Mouse (Mus musculus): Measurements from ENCODE around the gene Tbc1d20. TPM values are rescaled to one million over a fixed set of nuclear protein-coding genes. Genes with fewer than 3 reads are reported as not detected.
"Not testable (repeated sequence)": the region's sequence is repeated elsewhere in the genome, so short reads cannot be mapped to it uniquely, and the experiment has no call there.

Gene Tbc1d20
- polyA plus RNA-seq, 1 experiment, result 271 TPM

DNA sequence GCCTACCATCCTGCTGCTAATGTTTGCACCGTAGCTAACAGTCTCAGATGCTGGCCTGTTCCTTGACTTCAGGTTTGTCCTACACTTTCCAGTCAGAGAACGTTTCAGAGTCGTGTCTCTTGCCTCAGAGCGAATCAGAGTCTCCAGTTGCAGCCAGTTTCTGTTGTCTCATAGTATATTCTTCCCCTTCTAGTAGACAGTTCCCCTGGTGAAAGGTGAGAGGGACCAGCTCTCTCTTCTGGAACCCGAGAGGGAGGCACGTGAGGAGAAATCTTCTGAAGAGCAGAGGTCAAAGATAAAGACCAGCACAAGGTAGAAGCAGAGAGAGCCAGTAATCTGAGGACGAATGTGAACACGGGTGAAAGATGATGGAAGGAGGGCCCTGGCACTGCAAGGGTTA, 5.6 kb upstream of the Tbc1d20 start:
- no peak for TF ChIP-seq POLR2A (IDR thresholded peaks at IDR 0.05; ENCODE audit: control insufficient read depth, low read depth, low read length)
- TF ChIP-seq CTCF (IDR thresholded peaks at IDR 0.05; ENCODE audit: control insufficient read depth, insufficient read depth, insufficient replicate concordance, low read depth, low read length), result no peak
- Histone ChIP-seq H3K36me3 (ENCODE audit: control insufficient read depth, insufficient read depth, low read length) (no peaks in the 10 kb centered on the region; the same call in 1 of the 2 replicates), H3K27ac (ENCODE audit: control insufficient read depth, insufficient read depth, low read depth, low read length) (no peak overlapping the region), H3K27me3 (ENCODE audit: control insufficient read depth, insufficient read depth, low read length) (no peaks in the 10 kb centered on the region), H3K4me3 (ENCODE audit: control insufficient read depth, low read depth, low read length) (no peak overlapping the region), H3K4me1 (ENCODE audit: control insufficient read depth, insufficient read depth, low read length) (peaks cover 3% of the 10 kb centered on the region; the same call in 1 of the 2 replicates)

GRCm38 (mm10) chr2:152289623-152290022, 4.0 kb upstream of the Tbc1d20 start:
- H3K4me3 ChIP-seq (ENCODE audit: control insufficient read depth, low read depth, low read length); H3K27ac ChIP-seq (ENCODE audit: control insufficient read depth, insufficient read depth, low read depth, low read length); H3K4me1 ChIP-seq (ENCODE audit: control insufficient read depth, insufficient read depth, low read length); H3K36me3 ChIP-seq (ENCODE audit: control insufficient read depth, insufficient read depth, low read length); H3K27me3 ChIP-seq (ENCODE audit: control insufficient read depth, insufficient read depth, low read length): not testable (repeated sequence)

GRCm38 (mm10) chr2:152292475-152292874, 1.2 kb upstream of the Tbc1d20 start:
- Histone ChIP-seq H3K27me3 (ENCODE audit: control insufficient read depth, insufficient read depth, low read length) (no peaks in the 10 kb centered on the region), H3K4me1 (ENCODE audit: control insufficient read depth, insufficient read depth, low read length) (peaks cover 3% of the 10 kb centered on the region; the same call in 1 of the 2 replicates), H3K27ac (ENCODE audit: control insufficient read depth, insufficient read depth, low read depth, low read length) (no peak overlapping the region), H3K4me3 (ENCODE audit: control insufficient read depth, low read depth, low read length) (no peak overlapping the region), H3K36me3 (ENCODE audit: control insufficient read depth, insufficient read depth, low read length) (no peaks in the 10 kb centered on the region)
- TF ChIP-seq POLR2A (IDR thresholded peaks at IDR 0.05; ENCODE audit: control insufficient read depth, low read depth, low read length) (no peak), CTCF (IDR thresholded peaks at IDR 0.05; ENCODE audit: control insufficient read depth, insufficient read depth, insufficient replicate concordance, low read depth, low read length) (no peak)

GRCm38 (mm10) chr2:152293179-152293726, 375 bp upstream of the Tbc1d20 start:
- H3K36me3 ChIP-seq (ENCODE audit: control insufficient read depth, insufficient read depth, low read length), result no peaks in the 10 kb centered on the region
- H3K27ac ChIP-seq (ENCODE audit: control insufficient read depth, insufficient read depth, low read depth, low read length), result no peak overlapping the region
- no peak for TF ChIP-seq POLR2A (IDR thresholded peaks at IDR 0.05; ENCODE audit: control insufficient read depth, low read depth, low read length)
- TF ChIP-seq CTCF (IDR thresholded peaks at IDR 0.05; ENCODE audit: control insufficient read depth, insufficient read depth, insufficient replicate concordance, low read depth, low read length), result no peak
- H3K4me1 ChIP-seq (ENCODE audit: control insufficient read depth, insufficient read depth, low read length), result peaks cover 3% of the 10 kb centered on the region; the same call in 1 of the 2 replicates
- no peaks in the 10 kb centered on the region for H3K27me3 ChIP-seq (ENCODE audit: control insufficient read depth, insufficient read depth, low read length)
- peak overlapping the region; percentile 99 for H3K4me3 ChIP-seq (ENCODE audit: control insufficient read depth, low read depth, low read length)

DNA sequence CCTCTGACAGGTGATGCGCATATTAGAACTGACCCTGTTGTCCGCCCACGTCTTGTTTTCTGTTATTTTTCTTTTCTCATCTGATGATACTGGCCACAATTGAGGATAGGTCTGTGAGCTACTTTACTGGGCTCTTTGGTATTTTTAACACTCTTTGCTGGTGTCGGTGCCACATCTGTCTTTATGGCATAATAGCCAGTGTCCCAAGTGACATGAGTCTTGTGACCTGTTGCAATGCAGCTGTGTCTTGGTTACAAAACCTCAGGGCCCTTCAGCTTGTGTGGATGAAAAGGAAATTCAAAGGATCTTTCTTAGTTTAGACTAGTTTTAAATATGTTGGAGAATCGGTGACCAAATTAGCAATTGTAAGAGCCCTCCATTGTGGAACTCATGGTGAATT, 913 bp downstream of the Tbc1d20 start:
- Histone ChIP-seq H3K4me1 (ENCODE audit: control insufficient read depth, insufficient read depth, low read length) (peaks cover 3% of the 10 kb centered on the region; the same call in 1 of the 2 replicates), H3K36me3 (ENCODE audit: control insufficient read depth, insufficient read depth, low read length) (no peaks in the 10 kb centered on the region), H3K4me3 (ENCODE audit: control insufficient read depth, low read depth, low read length) (peak overlapping the region; percentile 99; the same call in 1 of the 2 replicates), H3K27me3 (ENCODE audit: control insufficient read depth, insufficient read depth, low read length) (no peaks in the 10 kb centered on the region), H3K27ac (ENCODE audit: control insufficient read depth, insufficient read depth, low read depth, low read length) (peak overlapping the region; percentile 91)
- TF ChIP-seq POLR2A (IDR thresholded peaks at IDR 0.05; ENCODE audit: control insufficient read depth, low read depth, low read length), result no peak
- TF ChIP-seq CTCF (IDR thresholded peaks at IDR 0.05; ENCODE audit: control insufficient read depth, insufficient read depth, insufficient replicate concordance, low read depth, low read length), result no peak

- TF ChIP-seq POLR2A (IDR thresholded peaks at IDR 0.05; ENCODE audit: control insufficient read depth, low read depth, low read length) (no peak), CTCF (IDR thresholded peaks at IDR 0.05; ENCODE audit: control insufficient read depth, insufficient read depth, insufficient replicate concordance, low read depth, low read length) (no peak)
- H3K4me3 ChIP-seq (ENCODE audit: control insufficient read depth, low read depth, low read length), result no peak overlapping the region
- H3K27me3 ChIP-seq (ENCODE audit: control insufficient read depth, insufficient read depth, low read length), result no peaks in the 10 kb centered on the region
- no peaks in the 10 kb centered on the region for H3K4me1 ChIP-seq (ENCODE audit: control insufficient read depth, insufficient read depth, low read length)
- H3K36me3 ChIP-seq (ENCODE audit: control insufficient read depth, insufficient read depth, low read length), result peaks cover 1% of the 10 kb centered on the region; the same call in 1 of the 2 replicates
- no peak overlapping the region for H3K27ac ChIP-seq (ENCODE audit: control insufficient read depth, insufficient read depth, low read depth, low read length)
These were observed 9.2 kb downstream of the Tbc1d20 start for GRCm38 (mm10) chr2:152302862-152303261.

DNA sequence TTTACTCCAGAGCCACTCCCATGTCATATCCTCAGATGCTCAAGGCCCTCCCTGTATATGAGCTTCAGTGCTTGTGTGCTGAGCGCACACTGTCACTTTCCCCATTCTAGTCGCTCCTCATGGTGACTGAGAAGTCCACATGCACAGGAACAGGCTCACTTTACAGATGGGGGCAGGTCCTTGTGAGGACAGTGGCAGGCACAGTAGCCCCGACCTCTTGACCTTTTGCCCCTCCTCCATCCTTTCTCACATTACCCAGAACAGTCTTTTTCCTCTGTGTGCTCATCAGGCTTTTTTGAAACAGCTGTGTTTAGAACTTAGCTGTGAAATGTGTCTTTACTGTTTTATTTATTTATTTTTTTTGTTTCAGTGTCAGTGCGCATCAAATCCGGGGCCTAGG, 10.2 kb downstream of the Tbc1d20 start:
- H3K27ac ChIP-seq (ENCODE audit: control insufficient read depth, insufficient read depth, low read depth, low read length), result no peak overlapping the region
- no peak overlapping the region for H3K4me3 ChIP-seq (ENCODE audit: control insufficient read depth, low read depth, low read length)
- H3K27me3 ChIP-seq (ENCODE audit: control insufficient read depth, insufficient read depth, low read length), result no peaks in the 10 kb centered on the region
- H3K4me1 ChIP-seq (ENCODE audit: control insufficient read depth, insufficient read depth, low read length), result no peaks in the 10 kb centered on the region
- peaks cover 1% of the 10 kb centered on the region; the same call in 1 of the 2 replicates for H3K36me3 ChIP-seq (ENCODE audit: control insufficient read depth, insufficient read depth, low read length)
- TF ChIP-seq CTCF (IDR thresholded peaks at IDR 0.05; ENCODE audit: control insufficient read depth, insufficient read depth, insufficient replicate concordance, low read depth, low read length), result no peak
- TF ChIP-seq POLR2A (IDR thresholded peaks at IDR 0.05; ENCODE audit: control insufficient read depth, low read depth, low read length), result no peak

- peaks cover 1% of the 10 kb centered on the region; the same call in 1 of the 2 replicates for H3K36me3 ChIP-seq (ENCODE audit: control insufficient read depth, insufficient read depth, low read length)
- no peaks in the 10 kb centered on the region for H3K4me1 ChIP-seq (ENCODE audit: control insufficient read depth, insufficient read depth, low read length)
- no peaks in the 10 kb centered on the region for H3K27me3 ChIP-seq (ENCODE audit: control insufficient read depth, insufficient read depth, low read length)
- no peak overlapping the region for H3K4me3 ChIP-seq (ENCODE audit: control insufficient read depth, low read depth, low read length)
- no peak overlapping the region for H3K27ac ChIP-seq (ENCODE audit: control insufficient read depth, insufficient read depth, low read depth, low read length)
- no peak for TF ChIP-seq POLR2A (IDR thresholded peaks at IDR 0.05; ENCODE audit: control insufficient read depth, low read depth, low read length)
- TF ChIP-seq CTCF (IDR thresholded peaks at IDR 0.05; ENCODE audit: control insufficient read depth, insufficient read depth, insufficient replicate concordance, low read depth, low read length), result no peak
These were observed 11.9 kb downstream of the Tbc1d20 start for GRCm38 (mm10) chr2:152305480-152305879.
